Mouse (Mus musculus) gastrocnemius, postnatal 10 days (tissue): Measurements from ENCODE around the gene Npepl1. TPM values are rescaled to one million over a fixed set of nuclear protein-coding genes. Genes with fewer than 3 reads are reported as not detected.
A peak's percentile ranks its signal among the peaks of the same experiment; 100 is the strongest.

Experiments
- DNase-seq: peaks from one replicate; pipeline ENCODE4 v3.0.0; 2021; ENCODE audit warnings: mixed read lengths
- long read RNA-seq, 2 experiments: library from polyadenylated mRNA; stranded (forward); transcript quantifications; one replicate each; pipeline ENCODE4 v2.0.0; 2021
- total RNA-seq, 2 experiments: library from RNA; stranded (reverse); gene quantifications; 2 replicates each; pipeline ENCODE4 v1.2.3; 2021

Npepl1 gene
- 10 to 100 TPM; 65.4 to 71.4 TPM for total RNA-seq
- long read RNA-seq, experiment 1, transcript Npepl1-201 (12 exons, 2,467 nt) = major isoform, 179 of 243 reads
- long read RNA-seq, experiment 1, partial matches to known transcripts = 13 of 243 reads
- long read RNA-seq, experiment 1, other reads (novel, unspliced or antisense) = 51 of 243 reads
- long read RNA-seq, experiment 2, transcript Npepl1-201 (12 exons, 2,467 nt) = major isoform, 140 of 189 reads
- long read RNA-seq, experiment 2, partial matches to known transcripts = 22 of 189 reads
- long read RNA-seq, experiment 2, other reads (novel, unspliced or antisense) = 27 of 189 reads

GRCm38 (mm10) chr2:174109991-174110782 lies at the start of gene Npepl1:
Npepl1 (plus strand) TSS chr2:174110349.
- DNase-seq = peak; percentile 87

- DNase-seq = no peak
Observed at GRCm38 (mm10) chr2:174061219-174061618, 48.9 kb upstream of the Npepl1 start.

- peak; percentile 38 for DNase-seq
Observed at GRCm38 (mm10) chr2:174063074-174063473, 47.1 kb upstream of the Npepl1 start.

GRCm38 (mm10) chr2:174063527-174064211 lies 46.5 kb upstream of the Npepl1 start:
- no peak for DNase-seq

GRCm38 (mm10) chr2:174067793-174068419 lies 42.2 kb upstream of the Npepl1 start:
- DNase-seq = no peak

GRCm38 (mm10) chr2:174069532-174070049 lies 40.6 kb upstream of the Npepl1 start:
- DNase-seq = no peak

- no peak for DNase-seq
Observed at GRCm38 (mm10) chr2:174071406-174071805, 38.7 kb upstream of the Npepl1 start.

- no peak for DNase-seq
Observed at GRCm38 (mm10) chr2:174073156-174073790, 36.9 kb upstream of the Npepl1 start.

- DNase-seq = no peak
Observed at GRCm38 (mm10) chr2:174074621-174075020, 35.5 kb upstream of the Npepl1 start.

GRCm38 (mm10) chr2:174075072-174075570 lies 35.0 kb upstream of the Npepl1 start:
- no peak for DNase-seq

GRCm38 (mm10) chr2:174075673-174076432 lies 34.3 kb upstream of the Npepl1 start, which contains the start of gene Stx16:
Stx16 (plus strand) TSS chr2:174076308.
- peak; percentile 92 for DNase-seq

GRCm38 (mm10) chr2:174076433-174076824 lies 33.7 kb upstream of the Npepl1 start:
- peak; percentile 33 for DNase-seq

GRCm38 (mm10) chr2:174077004-174077695 lies 33.0 kb upstream of the Npepl1 start:
- no peak for DNase-seq

- no peak for DNase-seq
Observed at GRCm38 (mm10) chr2:174077776-174078338, 32.3 kb upstream of the Npepl1 start.

- no peak for DNase-seq
Observed at GRCm38 (mm10) chr2:174081833-174082232, 28.3 kb upstream of the Npepl1 start.

- DNase-seq = no peak
Observed at GRCm38 (mm10) chr2:174082380-174082918, 27.7 kb upstream of the Npepl1 start.

GRCm38 (mm10) chr2:174095086-174095485 lies 15.1 kb upstream of the Npepl1 start:
- DNase-seq = no peak

- no peak for DNase-seq
Observed at GRCm38 (mm10) chr2:174102399-174102798, 7.8 kb upstream of the Npepl1 start.

- DNase-seq = no peak
Observed at GRCm38 (mm10) chr2:174103527-174103926, 6.6 kb upstream of the Npepl1 start.
